Mouse (Mus musculus): ENCODE measurements at regions not wholly inside any gene's neighbourhood (a gene's known extent, or its start where the extent isn't known, plus 50 kb on each side); places are given as distances from the start of the nearest gene placed in this dataset.

- DNase-seq (ENCODE audit: low read depth, low spot score) = no peak
- 71% methylated on average over 2 of the region's 2 CpGs for WGBS
Observed at GRCm38 (mm10) chr16:85964352-85965210, 63.0 kb upstream of the Adamts5 start.

- WGBS = 66% methylated on average over 4 of the region's 4 CpGs
- DNase-seq (ENCODE audit: low read depth, low spot score) = no peak
Observed at GRCm38 (mm10) chr16:85956006-85956562, 54.5 kb upstream of the Adamts5 start.

GRCm38 (mm10) chr16:85951628-85952027 lies 50.0 kb upstream of the Adamts5 start:
- WGBS = 74% methylated on average over 4 of the region's 4 CpGs

More at GRCm38 (mm10) chr16:85951628-85952027, 50.0 kb upstream of the Adamts5 start:
- no peak for DNase-seq (ENCODE audit: low read depth, low spot score)

All from large intestine, adult 2 months (tissue).